Mouse (Mus musculus) adrenal gland, adult (tissue): Measurements from ENCODE around the gene Exoc4.
A peak's percentile ranks its signal among the peaks of the same experiment; 100 is the strongest.

Experiments used
- DNase-seq, 2 experiments: peaks; one replicate each; pipeline ENCODE4 v3.0.0; 2022 to 2023; ENCODE audit warnings: low spot score in 1 of 2; ENCODE audit not compliant: inconsistent age in 2 of 2

The Exoc4 gene

DNA sequence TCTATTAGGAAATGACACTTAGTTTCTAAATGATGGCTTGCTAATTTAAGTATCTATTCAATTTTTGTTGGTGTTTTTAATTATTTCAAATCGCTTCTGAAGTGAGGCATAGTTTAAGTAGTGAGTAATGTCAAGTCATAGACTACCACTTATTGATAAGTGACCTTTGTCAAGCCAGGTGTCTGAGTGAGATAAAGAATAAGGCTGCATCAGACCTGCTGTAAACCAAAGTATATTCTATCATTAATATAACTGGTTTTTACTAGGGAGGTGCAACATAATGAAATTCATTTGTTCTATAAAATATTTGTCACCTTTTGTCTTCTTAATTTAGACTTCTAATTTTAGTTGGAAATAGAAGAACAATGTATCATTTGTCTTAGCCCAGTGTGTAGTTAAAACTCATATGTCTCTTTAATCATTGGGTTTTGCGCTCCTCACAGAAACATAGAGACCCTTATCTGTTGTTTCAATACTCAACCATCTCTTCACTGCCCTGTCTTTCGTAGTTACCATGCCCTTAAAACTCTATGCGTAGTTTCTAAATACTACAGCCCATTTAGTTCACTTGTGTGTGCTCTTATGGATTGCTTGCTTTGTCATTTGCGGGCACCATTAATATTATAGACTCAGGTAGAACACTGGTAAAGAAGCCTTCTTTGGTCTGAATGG is 217.4 kb downstream of the Exoc4 start:
- DNase-seq = no peak

- DNase-seq = no peak
Measured at GRCm38 (mm10) chr6:33468480-33468879, 219.6 kb downstream of the Exoc4 start.

GRCm38 (mm10) chr6:33476134-33476533 is 227.2 kb downstream of the Exoc4 start:
- no peak for DNase-seq

DNA sequence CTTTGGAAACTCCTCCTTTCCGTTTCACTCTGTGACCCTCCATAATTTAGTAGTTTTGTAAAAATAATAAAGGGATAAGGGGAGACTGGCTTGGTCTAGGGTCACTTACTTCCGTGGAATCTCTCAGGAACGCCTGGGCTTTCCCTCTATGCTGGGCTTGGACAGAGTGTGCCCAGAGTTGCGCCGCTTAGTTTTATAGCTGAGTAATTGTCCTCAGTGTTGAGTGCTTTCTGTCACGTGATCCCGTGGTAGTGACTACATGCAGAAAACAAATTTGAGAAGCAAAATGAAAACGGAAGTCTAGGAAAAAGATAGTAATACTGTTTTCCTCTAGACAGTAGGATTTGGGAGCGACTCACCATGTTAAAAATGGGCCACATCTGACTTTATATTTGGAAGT is 235.7 kb downstream of the Exoc4 start:
- DNase-seq = no peak

GRCm38 (mm10) chr6:33489788-33490187 is 240.9 kb downstream of the Exoc4 start:
- no peak for DNase-seq

GRCm38 (mm10) chr6:33496141-33496855 is 247.4 kb downstream of the Exoc4 start:
- DNase-seq = no peak

DNA sequence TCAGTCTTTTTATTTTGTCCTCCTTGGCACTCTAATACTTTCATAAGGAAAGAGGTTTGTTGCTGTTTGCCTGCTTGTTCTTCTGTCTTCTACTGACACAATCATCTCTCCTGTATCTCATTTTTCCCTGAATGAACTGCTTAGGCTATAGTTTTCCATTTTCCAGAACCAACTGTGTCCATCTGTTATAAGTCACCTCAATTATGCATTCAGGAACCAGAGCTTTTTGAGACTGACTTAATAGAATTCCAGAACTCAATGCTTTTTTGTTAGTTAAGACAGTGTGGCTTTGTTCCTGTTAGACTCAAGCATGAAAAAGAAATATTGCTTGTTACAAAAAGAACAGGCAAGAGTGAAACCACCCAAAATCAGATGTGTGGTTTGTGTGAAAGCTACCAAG is 248.5 kb downstream of the Exoc4 start:
- no peak for DNase-seq

- no peak for DNase-seq
Measured at GRCm38 (mm10) chr6:33502388-33502787, 253.5 kb downstream of the Exoc4 start.

- no peak for DNase-seq
Measured at GRCm38 (mm10) chr6:33503381-33503780, 254.5 kb downstream of the Exoc4 start.

GRCm38 (mm10) chr6:33507134-33507533 is 258.2 kb downstream of the Exoc4 start:
- DNase-seq = no peak

GRCm38 (mm10) chr6:33515391-33515790 is 266.5 kb downstream of the Exoc4 start:
- DNase-seq = peak in 1 of 2 experiments; percentile 26

- DNase-seq = no peak
Measured at GRCm38 (mm10) chr6:33516798-33517197, 267.9 kb downstream of the Exoc4 start.

DNA sequence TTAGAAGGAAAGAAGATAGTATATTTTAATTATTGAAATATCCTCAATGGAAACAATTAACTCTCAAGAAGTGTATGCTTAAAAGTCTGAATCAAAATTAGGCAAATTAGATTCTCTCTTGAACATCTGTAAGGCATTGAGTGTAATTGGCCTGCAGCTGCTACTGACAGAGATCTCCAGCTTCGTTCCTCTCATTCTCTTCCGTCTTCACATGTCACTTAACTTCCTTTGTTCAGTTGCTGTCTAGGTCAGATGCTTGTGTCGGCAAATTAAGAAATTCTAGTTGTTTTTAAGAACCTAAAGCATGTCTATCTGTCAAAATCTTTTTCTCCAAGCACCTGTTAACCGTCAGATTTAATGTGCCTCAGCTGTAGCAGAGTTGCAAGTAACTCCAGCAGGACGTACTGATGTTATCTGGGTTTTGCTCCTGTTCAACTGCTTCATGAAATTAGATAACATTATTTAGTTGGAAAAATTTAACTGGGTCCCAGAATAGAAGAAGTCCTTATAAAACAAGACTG is 269.1 kb downstream of the Exoc4 start:
- DNase-seq = no peak

DNA sequence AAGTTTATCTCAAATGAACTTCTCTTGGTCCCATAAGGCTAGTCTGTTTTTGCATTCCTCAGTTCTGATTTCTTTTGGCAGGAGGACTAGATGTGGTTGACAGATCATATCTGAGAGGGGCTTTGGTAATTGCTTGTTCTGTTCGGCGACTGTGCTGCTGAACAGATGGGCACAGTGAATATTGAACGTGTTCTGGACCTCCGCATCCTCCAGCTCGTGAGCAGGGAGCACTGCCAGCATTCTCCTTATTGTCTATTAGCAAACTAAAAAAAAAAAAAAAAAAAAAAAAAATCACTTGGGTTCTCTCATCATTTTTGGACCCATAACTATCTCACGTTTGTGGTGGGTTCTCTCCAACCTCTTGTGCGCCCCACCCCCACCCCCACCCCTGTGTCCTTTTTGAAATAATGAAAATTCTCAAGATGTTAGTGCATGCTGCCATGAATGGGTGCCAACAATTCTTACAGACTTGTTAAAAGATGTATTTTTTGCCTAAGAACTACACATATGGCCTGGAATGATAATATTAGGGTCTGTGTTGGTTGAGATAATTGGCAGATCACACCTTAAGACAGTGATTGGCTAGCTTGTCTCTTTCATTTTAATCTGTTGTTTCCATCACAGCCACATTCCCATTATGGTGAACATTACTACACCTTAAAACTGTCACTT is 276.9 kb downstream of the Exoc4 start:
- DNase-seq = no peak

GRCm38 (mm10) chr6:33540356-33540755 is 291.5 kb downstream of the Exoc4 start:
- DNase-seq = no peak

GRCm38 (mm10) chr6:33542712-33543111 is 293.8 kb downstream of the Exoc4 start:
- DNase-seq = peak in 1 of 2 experiments; percentile 26

DNA sequence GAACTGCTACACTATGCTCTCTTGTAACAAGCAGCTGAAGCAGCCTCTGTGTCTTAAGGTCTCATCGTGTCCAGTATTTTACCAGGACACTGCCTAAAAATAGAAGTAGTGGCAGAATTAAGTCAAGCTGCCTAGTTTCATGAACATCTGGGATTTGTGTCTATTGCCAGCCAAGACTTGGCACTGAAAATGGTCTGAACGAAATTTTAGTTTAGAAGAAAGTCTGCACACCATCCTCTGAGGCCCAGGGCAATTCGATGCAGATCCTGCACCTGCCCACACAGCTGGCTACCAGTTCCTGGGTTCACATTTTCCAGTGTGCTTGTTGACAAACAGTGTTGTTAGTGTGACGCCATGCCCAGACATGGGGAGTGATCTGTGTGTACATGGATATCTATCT is 303.0 kb downstream of the Exoc4 start:
- DNase-seq = no peak

DNA sequence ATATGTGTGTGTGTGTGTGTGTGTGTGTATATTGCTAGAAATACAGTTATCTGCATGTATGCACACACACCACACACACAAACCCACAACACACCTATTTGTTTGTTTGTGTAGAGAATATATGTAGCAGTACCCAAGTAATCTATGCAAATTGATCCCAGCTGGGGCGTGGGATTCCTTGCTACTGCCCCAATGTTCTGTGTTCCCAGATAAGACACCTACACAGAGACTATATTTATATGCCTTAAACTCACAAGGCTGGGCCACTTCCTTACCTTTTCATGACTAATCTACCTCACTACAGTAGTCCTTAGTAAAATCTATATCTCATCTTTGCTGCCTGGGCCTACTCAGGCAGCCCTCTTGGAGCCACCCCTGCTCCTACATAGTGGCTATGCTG is 312.0 kb downstream of the Exoc4 start:
- DNase-seq = no peak

- DNase-seq = no peak
Measured at GRCm38 (mm10) chr6:33561911-33562310, 313.0 kb downstream of the Exoc4 start.

- DNase-seq = no peak
Measured at GRCm38 (mm10) chr6:33575947-33576346, 327.1 kb downstream of the Exoc4 start.

DNA sequence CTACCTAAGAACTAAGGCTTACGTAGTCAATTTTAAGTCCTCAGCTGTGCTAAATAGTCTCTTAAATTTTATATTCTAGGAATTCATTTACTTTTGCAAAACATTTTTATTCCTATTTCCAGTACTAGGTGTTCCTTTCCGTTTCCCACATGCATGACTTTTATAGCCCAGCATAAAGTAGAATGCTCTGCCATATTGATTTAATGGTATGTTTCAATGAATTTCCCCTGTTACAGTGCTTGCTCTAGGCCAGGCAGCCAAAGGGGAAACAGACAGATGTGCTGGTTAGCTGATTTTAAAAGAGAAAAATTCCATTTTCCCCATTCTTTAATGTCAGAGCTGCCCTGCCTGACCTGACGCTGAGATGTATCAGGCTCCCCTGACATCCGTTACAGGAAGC is 359.6 kb downstream of the Exoc4 start:
- no peak for DNase-seq

DNA sequence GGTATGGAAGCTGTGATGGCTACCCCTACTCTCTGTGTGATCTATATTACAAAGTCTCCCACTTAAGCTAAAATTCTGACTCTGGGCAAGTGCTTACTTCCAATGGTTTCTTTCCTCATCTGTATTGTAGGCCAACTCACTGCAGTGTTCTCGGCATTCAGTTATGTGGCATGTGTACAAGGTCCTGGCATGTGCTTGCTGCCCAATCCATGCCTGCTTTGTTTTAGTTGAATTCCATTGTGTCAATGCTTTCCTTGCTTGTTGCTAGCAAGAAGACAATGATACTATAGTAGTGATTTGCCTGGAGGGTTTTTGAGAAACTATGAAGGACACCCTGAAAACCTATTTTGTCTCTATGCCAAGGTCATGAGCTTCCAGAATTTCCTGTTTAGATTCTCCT is 365.1 kb downstream of the Exoc4 start:
- DNase-seq = no peak
